Mouse (Mus musculus): ENCODE measurements at regions not wholly inside any gene's neighbourhood (a gene's known extent, or its start where the extent isn't known, plus 50 kb on each side); places are given as distances from the start of the nearest gene placed in this dataset.

DNA sequence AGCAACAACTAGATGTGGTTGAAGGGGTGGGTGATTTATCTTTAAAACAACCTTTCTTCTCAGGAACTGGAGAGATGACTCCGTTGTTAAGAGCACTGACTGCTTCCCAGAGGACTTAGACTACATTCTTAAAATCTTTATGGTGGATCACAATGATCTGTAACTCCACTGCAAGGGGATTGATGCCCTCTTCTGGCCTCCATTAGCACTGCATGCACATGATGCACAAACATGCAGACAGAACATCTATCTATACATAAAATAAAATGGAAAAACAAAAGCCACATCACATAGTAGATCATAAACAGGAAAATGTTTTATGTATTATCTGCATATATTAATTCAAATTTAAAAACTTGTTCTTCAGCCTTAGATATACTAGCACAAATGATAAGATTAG, 419.2 kb upstream of the C030005K15Rik start:
- no peak overlapping the region for H3K27ac ChIP-seq (ENCODE audit: low read depth, low read length)
- H3K36me3 ChIP-seq (ENCODE audit: insufficient read depth), result no peaks in the 10 kb centered on the region
- no peaks in the 10 kb centered on the region for H3K9me3 ChIP-seq (ENCODE audit: low read length)
- no peaks in the 10 kb centered on the region for H3K4me1 ChIP-seq (ENCODE audit: insufficient read depth)
- no peak overlapping the region for H3K9ac ChIP-seq
- TF ChIP-seq CTCF (IDR thresholded peaks at IDR 0.05; ENCODE audit: low read depth), result peak; percentile 43
- no peak overlapping the region for H3K4me2 ChIP-seq (ENCODE audit: low read depth)
- no peak for ATAC-seq
- H3K4me3 ChIP-seq (ENCODE audit: low read depth, low read length), result no peak overlapping the region
- 71% methylated on average over 1 of the region's 1 CpGs for WGBS
- no peak for DNase-seq
- no peaks in the 10 kb centered on the region for H3K27me3 ChIP-seq (ENCODE audit: insufficient read depth, low read length)

DNA sequence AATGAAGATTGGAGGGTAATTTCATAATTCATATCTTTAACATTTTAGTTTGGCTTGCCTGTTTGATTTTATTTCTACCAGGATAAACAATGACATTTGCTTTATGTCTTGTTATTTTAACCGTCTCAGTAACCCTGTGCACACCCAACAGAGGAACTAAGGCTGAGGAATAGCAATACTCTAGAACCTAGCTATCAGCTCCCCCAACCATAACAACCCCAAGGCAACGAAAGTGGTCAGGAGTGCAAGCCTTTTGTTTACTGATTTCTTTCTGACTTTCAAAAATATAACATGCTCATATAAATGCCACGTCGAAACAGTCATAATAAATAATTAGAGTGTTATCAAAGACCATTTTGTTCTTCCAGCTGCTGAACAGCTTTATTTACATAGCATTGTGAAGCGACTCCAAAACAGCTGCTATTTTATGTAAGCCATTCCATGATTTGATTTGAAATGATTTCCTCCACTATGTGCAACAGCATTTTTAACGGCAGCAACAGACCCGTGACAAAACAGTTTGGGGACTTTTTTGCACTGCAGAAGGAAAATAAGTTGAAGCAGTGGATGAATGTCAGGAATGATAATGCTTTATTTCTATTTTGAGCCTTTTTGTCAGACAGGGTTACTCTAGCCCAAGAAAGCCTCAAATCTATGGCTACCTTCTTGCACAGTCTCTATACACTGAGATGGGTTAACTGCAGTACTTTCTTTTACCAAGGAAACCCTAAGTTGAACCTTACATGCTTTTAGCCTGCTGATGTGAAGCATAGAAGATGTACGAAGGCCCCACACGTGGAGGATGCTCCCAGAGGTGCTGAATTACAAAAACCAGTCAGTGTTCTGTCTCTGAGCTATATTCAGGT, 420.7 kb upstream of the C030005K15Rik start:
- Histone ChIP-seq H3K27ac (ENCODE audit: low read depth, low read length) (no peak overlapping the region), H3K4me3 (ENCODE audit: low read depth, low read length) (no peak overlapping the region), H3K4me1 (ENCODE audit: insufficient read depth) (no peaks in the 10 kb centered on the region), H3K36me3 (ENCODE audit: insufficient read depth) (no peaks in the 10 kb centered on the region), H3K27me3 (ENCODE audit: insufficient read depth, low read length) (no peaks in the 10 kb centered on the region), H3K9me3 (ENCODE audit: low read length) (no peaks in the 10 kb centered on the region), H3K4me2 (ENCODE audit: low read depth) (no peak overlapping the region), H3K9ac (no peak overlapping the region)
- DNase-seq (peak; percentile 25), ATAC-seq (peak; percentile 55)
- no peak for TF ChIP-seq CTCF (IDR thresholded peaks at IDR 0.05; ENCODE audit: low read depth)
- 64% methylated on average over 9 of the region's 9 CpGs for WGBS

DNA sequence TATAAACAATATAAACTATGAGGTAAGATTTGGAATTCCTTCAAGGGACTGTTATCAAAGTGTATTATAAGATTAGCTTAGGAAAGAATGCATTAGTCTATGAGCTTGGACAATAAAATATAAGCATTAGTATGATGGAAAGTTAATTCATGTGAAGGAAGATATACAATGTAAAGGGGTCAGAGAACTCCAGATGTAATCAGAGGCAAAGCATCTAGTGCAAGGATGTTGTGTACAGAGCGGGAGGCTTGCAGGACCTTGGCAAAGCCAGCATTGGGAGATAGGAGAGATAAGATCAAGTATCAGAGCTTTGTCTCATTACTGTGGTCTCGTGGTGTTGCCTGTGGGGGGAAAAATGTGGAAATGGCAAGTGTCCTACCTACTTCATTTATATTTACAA, 429.4 kb upstream of the C030005K15Rik start:
- DNase-seq (no peak), ATAC-seq (no peak)
- H3K4me1 ChIP-seq (ENCODE audit: insufficient read depth), result no peaks in the 10 kb centered on the region
- no peak overlapping the region for H3K4me2 ChIP-seq (ENCODE audit: low read depth)
- H3K9me3 ChIP-seq (ENCODE audit: low read length), result no peaks in the 10 kb centered on the region
- no peak for TF ChIP-seq CTCF (IDR thresholded peaks at IDR 0.05; ENCODE audit: low read depth)
- no peak overlapping the region for H3K27ac ChIP-seq (ENCODE audit: low read depth, low read length)
- no peaks in the 10 kb centered on the region for H3K36me3 ChIP-seq (ENCODE audit: insufficient read depth)
- H3K4me3 ChIP-seq (ENCODE audit: low read depth, low read length), result no peak overlapping the region
- H3K27me3 ChIP-seq (ENCODE audit: insufficient read depth, low read length), result no peaks in the 10 kb centered on the region
- no peak overlapping the region for H3K9ac ChIP-seq
- 92% methylated on average over 2 of the region's 2 CpGs for WGBS

DNA sequence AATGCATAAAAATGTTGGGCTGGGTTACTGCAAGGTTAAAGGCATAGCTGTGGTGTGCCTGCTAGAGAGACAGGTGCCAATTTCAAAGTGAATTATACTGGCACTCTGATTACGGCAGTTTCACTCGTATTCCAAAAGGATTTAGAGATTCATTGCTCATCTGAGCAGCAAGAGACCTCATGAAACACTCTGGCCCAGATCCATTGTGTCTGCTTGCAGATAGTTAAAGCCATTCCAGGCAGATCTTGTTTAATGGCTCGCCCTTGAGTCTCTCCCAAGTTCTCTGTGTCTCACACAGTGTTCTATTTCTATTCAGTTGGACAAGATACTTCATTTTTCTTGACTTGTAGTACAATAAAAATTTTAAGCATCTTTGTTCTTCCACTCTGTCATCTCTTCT, 459.1 kb upstream of the C030005K15Rik start:
- no peaks in the 10 kb centered on the region for H3K36me3 ChIP-seq (ENCODE audit: insufficient read depth)
- ATAC-seq, result no peak
- H3K9me3 ChIP-seq (ENCODE audit: low read length), result no peaks in the 10 kb centered on the region
- no peak for TF ChIP-seq CTCF (IDR thresholded peaks at IDR 0.05; ENCODE audit: low read depth)
- WGBS, result 34% methylated on average over 3 of the region's 3 CpGs
- no peak overlapping the region for H3K4me2 ChIP-seq (ENCODE audit: low read depth)
- no peak overlapping the region for H3K9ac ChIP-seq
- H3K27ac ChIP-seq (ENCODE audit: low read depth, low read length), result no peak overlapping the region
- H3K4me3 ChIP-seq (ENCODE audit: low read depth, low read length), result no peak overlapping the region
- H3K4me1 ChIP-seq (ENCODE audit: insufficient read depth), result no peaks in the 10 kb centered on the region
- DNase-seq, result peak; percentile 4
- no peaks in the 10 kb centered on the region for H3K27me3 ChIP-seq (ENCODE audit: insufficient read depth, low read length)

DNA sequence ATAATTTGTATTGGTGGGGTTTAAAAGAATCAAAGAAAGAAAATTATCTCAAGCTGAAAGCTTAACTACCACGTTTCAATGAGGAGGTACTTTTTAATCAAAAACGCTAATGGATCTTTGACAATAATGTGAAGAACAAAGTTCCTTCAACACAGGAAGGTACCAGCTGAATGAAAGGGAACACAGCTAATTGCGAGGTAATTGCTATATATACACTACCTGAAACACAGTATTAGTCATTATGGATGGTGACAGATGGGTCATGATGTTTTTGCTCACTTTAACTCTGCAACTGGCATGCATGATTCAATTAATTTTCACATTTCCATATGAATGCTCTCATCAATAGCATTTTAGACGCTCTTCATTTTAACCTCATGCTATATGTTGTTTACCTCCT, 470.3 kb upstream of the C030005K15Rik start:
- DNase-seq (no peak), ATAC-seq (peak; percentile 60; the same call in 1 of the 2 replicates)
- Histone ChIP-seq H3K36me3 (ENCODE audit: insufficient read depth) (no peaks in the 10 kb centered on the region), H3K9me3 (ENCODE audit: low read length) (no peaks in the 10 kb centered on the region), H3K9ac (no peak overlapping the region), H3K27me3 (ENCODE audit: insufficient read depth, low read length) (no peaks in the 10 kb centered on the region), H3K4me3 (ENCODE audit: low read depth, low read length) (no peak overlapping the region), H3K4me2 (ENCODE audit: low read depth) (no peak overlapping the region), H3K27ac (ENCODE audit: low read depth, low read length) (no peak overlapping the region), H3K4me1 (ENCODE audit: insufficient read depth) (no peaks in the 10 kb centered on the region)
- TF ChIP-seq CTCF (IDR thresholded peaks at IDR 0.05; ENCODE audit: low read depth), result no peak
- WGBS, result 34% methylated on average over 4 of the region's 4 CpGs

DNA sequence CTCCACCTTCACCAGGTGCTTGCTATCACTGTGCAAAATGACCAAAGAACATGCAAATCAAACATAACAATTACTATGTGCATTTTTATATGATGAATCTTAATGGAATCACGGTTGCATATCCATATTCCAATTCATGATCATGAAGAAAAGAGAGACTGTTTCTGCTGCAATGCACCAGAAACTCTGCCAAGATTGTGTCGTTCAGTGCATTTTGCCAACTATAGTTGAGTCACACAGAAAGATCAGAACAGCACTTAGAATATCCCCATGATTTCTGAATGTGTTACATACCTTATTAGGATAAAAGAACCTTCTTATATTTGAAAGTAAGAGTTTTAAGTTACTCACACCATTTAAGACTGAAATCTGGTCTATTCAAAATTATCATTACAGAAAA, 483.7 kb upstream of the C030005K15Rik start:
- no peaks in the 10 kb centered on the region for H3K4me1 ChIP-seq (ENCODE audit: insufficient read depth)
- no peaks in the 10 kb centered on the region for H3K36me3 ChIP-seq (ENCODE audit: insufficient read depth)
- no peak for DNase-seq
- H3K9me3 ChIP-seq (ENCODE audit: low read length), result no peaks in the 10 kb centered on the region
- no peak for TF ChIP-seq CTCF (IDR thresholded peaks at IDR 0.05; ENCODE audit: low read depth)
- H3K27ac ChIP-seq (ENCODE audit: low read depth, low read length), result no peak overlapping the region
- no peaks in the 10 kb centered on the region for H3K27me3 ChIP-seq (ENCODE audit: insufficient read depth, low read length)
- H3K9ac ChIP-seq, result no peak overlapping the region
- WGBS, result 58% methylated on average over 2 of the region's 2 CpGs
- H3K4me3 ChIP-seq (ENCODE audit: low read depth, low read length), result no peak overlapping the region
- no peak overlapping the region for H3K4me2 ChIP-seq (ENCODE audit: low read depth)
- no peak for ATAC-seq

DNA sequence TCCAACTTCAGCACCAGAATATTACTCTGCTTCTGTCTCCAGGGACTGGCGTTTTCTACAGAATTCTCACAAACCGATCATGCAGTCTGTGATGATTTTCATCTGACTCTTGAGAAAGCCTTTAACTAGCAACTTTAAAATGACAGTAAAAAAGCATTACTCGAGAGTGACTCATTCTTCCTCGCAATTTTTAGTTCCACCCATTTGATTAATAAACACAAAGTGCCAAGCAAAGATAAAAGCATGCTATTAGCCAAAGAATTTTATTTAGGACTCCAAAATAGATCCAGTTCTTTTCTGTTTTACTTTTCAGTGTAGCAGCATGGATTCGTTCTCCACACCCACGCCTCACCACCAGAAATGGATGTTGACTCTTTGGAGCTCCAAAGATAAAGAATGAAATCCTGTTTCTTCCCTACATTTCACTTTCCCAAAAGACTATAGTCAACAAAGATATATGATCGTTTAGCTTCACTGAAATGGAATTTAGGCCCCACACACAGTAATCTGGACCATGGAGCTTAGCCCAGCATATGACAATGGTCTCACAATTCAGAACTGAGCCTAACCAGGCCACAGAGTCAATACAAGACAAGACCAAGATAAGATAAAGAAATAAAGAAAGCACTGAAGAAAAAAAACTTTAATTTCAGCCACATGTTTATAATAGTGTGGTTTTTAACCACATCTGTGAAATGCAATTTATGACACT, 486.5 kb upstream of the C030005K15Rik start:
- Histone ChIP-seq H3K4me1 (ENCODE audit: insufficient read depth) (no peaks in the 10 kb centered on the region), H3K27ac (ENCODE audit: low read depth, low read length) (no peak overlapping the region), H3K4me3 (ENCODE audit: low read depth, low read length) (no peak overlapping the region), H3K4me2 (ENCODE audit: low read depth) (no peak overlapping the region), H3K27me3 (ENCODE audit: insufficient read depth, low read length) (no peaks in the 10 kb centered on the region), H3K36me3 (ENCODE audit: insufficient read depth) (no peaks in the 10 kb centered on the region), H3K9ac (no peak overlapping the region), H3K9me3 (ENCODE audit: low read length) (no peaks in the 10 kb centered on the region)
- DNase-seq (no peak), ATAC-seq (no peak)
- WGBS, result 64% methylated on average over 7 of the region's 7 CpGs
- no peak for TF ChIP-seq CTCF (IDR thresholded peaks at IDR 0.05; ENCODE audit: low read depth)

Measured in forebrain, postnatal 0 days (tissue).